Mouse (Mus musculus) ES-Bruce4 (cell line): ENCODE data around the gene Abcc3.

Experiments
- EP300 ChIP-seq: IDR thresholded peaks from 2 replicates; pipeline ENCODE4 v1.6.1; 2011; ENCODE audit warnings: low read depth, low read length; ENCODE audit not compliant: insufficient read depth
- POLR2A ChIP-seq: IDR thresholded peaks from one replicate; pipeline ENCODE4 v1.8.1; 2011; ENCODE audit warnings: low read length; ENCODE audit not compliant: insufficient read depth

- TF ChIP-seq EP300 (no peak), POLR2A (no peak)
These were observed 20.2 kb upstream of the Abcc3 start for GRCm38 (mm10) chr11:94412998-94413469.
